Mouse (Mus musculus): ENCODE results near the gene Clpp. TPM values are rescaled to one million over a fixed set of nuclear protein-coding genes. Genes with fewer than 3 reads are reported as not detected.

Gene Clpp
- polyA plus RNA-seq, 1 experiment: 103 TPM

DNA sequence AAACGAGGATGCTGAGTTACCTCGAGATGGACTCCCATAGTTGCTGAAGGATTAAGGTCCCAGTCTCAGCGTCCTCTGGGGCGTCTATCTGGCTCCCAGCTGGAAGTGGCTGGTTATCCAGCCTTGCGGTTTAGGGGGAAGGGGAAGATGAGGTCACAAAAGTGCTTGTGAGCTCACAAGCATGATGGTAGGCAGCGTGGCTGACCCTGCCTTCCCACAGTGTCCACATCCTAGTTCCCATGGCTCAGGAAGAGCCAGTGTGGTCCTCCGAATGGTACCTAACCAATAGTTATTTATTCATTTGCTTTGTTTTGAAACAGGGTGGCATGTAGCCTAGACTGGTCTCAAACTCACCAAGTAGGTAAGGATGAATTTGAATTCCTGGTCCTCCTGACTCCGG lies 51.4 kb downstream of the Clpp start, which contains the start of gene Slc25a41:
Gene Slc25a41, minus strand, starts transcription at position 101 of the 400 bp plus-strand sequence.
- no peak for TF ChIP-seq CTCF (IDR thresholded peaks at IDR 0.05; ENCODE audit: insufficient read depth, low read length)
- TF ChIP-seq POLR2A (IDR thresholded peaks at IDR 0.05; ENCODE audit: borderline replicate concordance, extremely low read depth, low read depth, low read length): no peak
- DNase-seq: no peak
- Histone ChIP-seq H3K4me3 (replicated peaks; ENCODE audit: extremely low read depth, low read depth, low read length) (no peak within 1 kb of the TSS), H3K4me1 (ENCODE audit: control insufficient read depth, insufficient read depth, low read length) (no peaks in the 10 kb centered on the region)
- 76% methylated on average over 8 of the region's 8 CpGs for WGBS

Other genes starting within 250 kb of the Clpp start
- gene Nrtn, start 232.8 kb upstream of the Clpp start, polyA plus RNA-seq (2012; rRNA removed): 17.3 and 23.2 TPM in 2 replicates
- 81.7 and 84.5 TPM in 2 replicates for gene Dus3l, start 225.5 kb upstream of the Clpp start, polyA plus RNA-seq (2012; rRNA removed)
- 1.6 and 2.2 TPM in 2 replicates for gene Prr22, start 220.1 kb upstream of the Clpp start, polyA plus RNA-seq (2012; rRNA removed)
- 24.1 and 27.2 TPM in 2 replicates for gene Rfx2, start 159.3 kb upstream of the Clpp start, polyA plus RNA-seq (2012; rRNA removed)
- gene Acsbg2, start 115.9 kb upstream of the Clpp start, polyA plus RNA-seq (2012; rRNA removed): not detected in 2 replicates
- gene 1700061G19Rik, start 114.8 kb upstream of the Clpp start, polyA plus RNA-seq (2012; rRNA removed): 0.11 and 0.19 TPM in 2 replicates
- gene Mllt1, start 54.9 kb upstream of the Clpp start, polyA plus RNA-seq (2012; rRNA removed): 58.2 and 59.4 TPM in 2 replicates
- 0.25 and 6.2 TPM in 2 replicates for gene Acer1, start 8.2 kb upstream of the Clpp start, polyA plus RNA-seq (2012; rRNA removed)
- 24.1 and 26.0 TPM in 2 replicates for gene Alkbh7, start 7.0 kb downstream of the Clpp start, polyA plus RNA-seq (2012; rRNA removed)
- gene Pspn, start 9.7 kb downstream of the Clpp start, polyA plus RNA-seq (2012; rRNA removed): not detected in 2 replicates
- 22.3 and 23.4 TPM in 2 replicates for gene Gtf2f1, start 21.0 kb downstream of the Clpp start, polyA plus RNA-seq (2012; rRNA removed)
- 0.13 and 0.16 TPM in 2 replicates for gene Gm17949, start 21.2 kb downstream of the Clpp start, polyA plus RNA-seq (2012; rRNA removed)
- gene Khsrp, start 41.2 kb downstream of the Clpp start, polyA plus RNA-seq (2012; rRNA removed): 75.8 and 80.7 TPM in 2 replicates
- gene Slc25a41, start 51.3 kb downstream of the Clpp start, polyA plus RNA-seq (2012; rRNA removed): 0.18 TPM in 1 of 2 replicates, not detected in the other
- gene Crb3, start 68.8 kb downstream of the Clpp start, polyA plus RNA-seq (2012; rRNA removed): 75.5 and 89.4 TPM in 2 replicates
- 44.0 and 51.8 TPM in 2 replicates for gene Slc25a23, start 69.6 kb downstream of the Clpp start, polyA plus RNA-seq (2012; rRNA removed)
- 12.1 and 18.1 TPM in 2 replicates for gene Dennd1c, start 88.2 kb downstream of the Clpp start, polyA plus RNA-seq (2012; rRNA removed)
- 34.2 and 37.7 TPM in 2 replicates for gene Tubb4a, start 97.5 kb downstream of the Clpp start, polyA plus RNA-seq (2012; rRNA removed)
- 5.3 and 7.9 TPM in 2 replicates for gene Tnfsf9, start 115.0 kb downstream of the Clpp start, polyA plus RNA-seq (2012; rRNA removed)
- gene Cd70, start 159.5 kb downstream of the Clpp start, polyA plus RNA-seq (2012; rRNA removed): not detected in 2 replicates
- gene Tnfsf14, start 203.9 kb downstream of the Clpp start, polyA plus RNA-seq (2012; rRNA removed): 1.8 and 1.9 TPM in 2 replicates
- 254 and 275 TPM in 2 replicates for gene C3, start 237.8 kb downstream of the Clpp start, polyA plus RNA-seq (2012; rRNA removed)

Measured in lung, adult 2 months (tissue).